Mouse (Mus musculus) midbrain, embryonic 10.5 days (tissue): ENCODE results near the gene Myo10. TPM values are rescaled to one million over a fixed set of nuclear protein-coding genes. Genes with fewer than 3 reads are reported as not detected.

ENCODE experiments used
- DNase-seq: peaks from one replicate; pipeline ENCODE4 v3.0.0-alpha.2; 2017; ENCODE audit warnings: low spot score
- H3K27ac ChIP-seq: fragments of 300-500 bp; sonication (generic); replicated peaks from 2 replicates; pipeline ENCODE4 v1.5.1; 2016; ENCODE audit warnings: mild to moderate bottlenecking
- H3K27me3 ChIP-seq: fragments of 300-500 bp; sonication (generic); 2 replicates; pipeline ENCODE4 v1.6.1; 2016; ENCODE audit warnings: low read depth, mild to moderate bottlenecking; ENCODE audit not compliant: poor library complexity, severe bottlenecking
- H3K36me3 ChIP-seq: fragments of 300-500 bp; sonication (generic); 2 replicates; pipeline ENCODE4 v1.6.1; 2016; ENCODE audit warnings: mild to moderate bottlenecking, moderate library complexity
- H3K4me1 ChIP-seq: fragments of 300-500 bp; sonication (generic); 2 replicates; pipeline ENCODE4 v1.6.1; 2016
- H3K4me3 ChIP-seq: fragments of 300-500 bp; sonication (generic); 2 replicates; pipeline ENCODE4 v1.5.1; 2016; ENCODE audit warnings: mild to moderate bottlenecking, moderate library complexity
- H3K9me3 ChIP-seq: fragments of 300-500 bp; sonication (generic); replicated peaks from 2 replicates; pipeline ENCODE4 v1.6.1; 2016; ENCODE audit warnings: mild to moderate bottlenecking
- WGBS: fragments of 180-500 bp; shearing (Covaris S2); methylation state at CpG from one replicate; pipeline ENCODE4 v1.1.7; 2016; 5-methylcytosine and 5-hydroxymethylcytosine counted together
- polyA plus RNA-seq: library from polyadenylated mRNA; unstranded; fragments of >200 nt; fragmentation: Nextera tagmentation; extraction: Ambion mirVana; gene quantifications from 2 replicates; pipeline ENCODE4 v1.2.1, GENCODE M21; 2016

Myo10 gene
- polyA plus RNA-seq, 1 experiment from 2014 or later = 74.7 TPM

- 74% methylated on average over 12 of the region's 12 CpGs for WGBS
- no peaks in the 10 kb centered on the region for H3K27me3 ChIP-seq
- DNase-seq = no peak
- peaks cover 33% of the 10 kb centered on the region for H3K36me3 ChIP-seq
- H3K4me1 ChIP-seq = no peaks in the 10 kb centered on the region
- no peak overlapping the region for H3K4me3 ChIP-seq
- no peaks in the 10 kb centered on the region for H3K9me3 ChIP-seq
- no peak overlapping the region for H3K27ac ChIP-seq
Observed at GRCm38 (mm10) chr15:25723281-25724113, 101.2 kb downstream of the Myo10 start.

GRCm38 (mm10) chr15:25724549-25724948 lies 102.2 kb downstream of the Myo10 start:
- Histone ChIP-seq H3K9me3 (no peaks in the 10 kb centered on the region), H3K4me3 (no peak overlapping the region), H3K36me3 (peaks cover 33% of the 10 kb centered on the region), H3K27me3 (no peaks in the 10 kb centered on the region), H3K27ac (no peak overlapping the region), H3K4me1 (no peaks in the 10 kb centered on the region)
- no peak for DNase-seq
- 94% methylated on average over 6 of the region's 6 CpGs for WGBS

DNA sequence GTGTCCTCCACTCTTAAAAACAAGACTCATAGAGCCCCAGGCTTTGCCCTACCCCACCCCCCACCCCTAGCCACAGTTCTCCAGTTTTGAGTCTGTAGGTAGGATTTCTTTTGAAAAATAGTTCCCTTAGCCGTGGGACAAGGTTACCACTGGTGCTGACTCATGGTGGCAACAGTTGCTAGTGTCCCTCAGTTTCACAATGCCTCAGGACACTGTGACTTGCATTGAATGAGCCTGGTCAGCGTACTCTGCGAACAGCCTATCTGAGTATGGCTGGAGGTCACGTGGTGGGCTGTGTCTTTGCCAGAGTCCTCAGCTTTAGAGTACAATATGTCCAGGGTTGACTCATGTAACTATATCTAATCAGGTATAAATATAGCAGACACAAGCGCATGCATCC lies 104.5 kb downstream of the Myo10 start:
- Histone ChIP-seq H3K27ac (no peak overlapping the region), H3K4me1 (peaks cover 8% of the 10 kb centered on the region; the same call in 1 of the 2 replicates), H3K9me3 (no peaks in the 10 kb centered on the region), H3K27me3 (no peaks in the 10 kb centered on the region), H3K4me3 (no peak overlapping the region), H3K36me3 (peaks cover 33% of the 10 kb centered on the region)
- DNase-seq = no peak
- 90% methylated on average over 5 of the region's 5 CpGs for WGBS

- H3K4me1 ChIP-seq = peaks cover 8% of the 10 kb centered on the region; the same call in 1 of the 2 replicates
- DNase-seq = no peak
- peaks cover 20% of the 10 kb centered on the region for H3K36me3 ChIP-seq
- H3K27ac ChIP-seq = no peak overlapping the region
- H3K9me3 ChIP-seq = no peaks in the 10 kb centered on the region
- WGBS = 60% methylated on average over 4 of the region's 4 CpGs
- H3K4me3 ChIP-seq = no peak overlapping the region
- no peaks in the 10 kb centered on the region for H3K27me3 ChIP-seq
Observed at GRCm38 (mm10) chr15:25728501-25728900, 106.2 kb downstream of the Myo10 start.

DNA sequence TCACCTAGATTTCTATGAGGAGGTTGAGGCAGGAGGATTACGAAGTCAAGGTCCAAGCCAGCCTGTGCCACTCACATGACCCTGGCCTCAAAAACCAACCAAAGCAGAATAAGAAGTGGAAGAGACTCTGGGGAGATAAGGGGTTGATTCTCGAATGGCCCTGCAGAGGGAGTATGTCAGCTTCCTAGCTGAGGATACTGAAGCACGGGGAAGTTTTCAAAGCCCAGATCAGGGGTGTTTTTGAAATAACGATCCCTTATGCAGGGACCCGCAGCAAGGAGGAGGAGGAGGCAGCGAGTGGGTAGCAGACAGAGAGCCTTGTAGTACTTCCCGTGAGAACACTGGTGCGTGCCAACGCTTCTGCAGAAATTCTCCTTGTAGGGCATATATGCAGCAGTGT lies 108.7 kb downstream of the Myo10 start:
- no peak overlapping the region for H3K4me3 ChIP-seq
- no peak for DNase-seq

GRCm38 (mm10) chr15:25732758-25733428 lies 110.6 kb downstream of the Myo10 start:
- H3K4me1 ChIP-seq = peaks cover 8% of the 10 kb centered on the region; the same call in 1 of the 2 replicates
- DNase-seq = no peak
- peaks cover 38% of the 10 kb centered on the region for H3K36me3 ChIP-seq
- no peaks in the 10 kb centered on the region for H3K27me3 ChIP-seq
- WGBS = 83% methylated on average over 8 of the region's 8 CpGs
- H3K4me3 ChIP-seq = no peak overlapping the region
- no peaks in the 10 kb centered on the region for H3K9me3 ChIP-seq
- no peak overlapping the region; the same call in 1 of the 2 replicates for H3K27ac ChIP-seq

More for the DNA sequence above, 108.7 kb downstream of the Myo10 start:
- no peaks in the 10 kb centered on the region for H3K27me3 ChIP-seq
- peaks cover 8% of the 10 kb centered on the region; the same call in 1 of the 2 replicates for H3K4me1 ChIP-seq
- H3K36me3 ChIP-seq = peaks cover 23% of the 10 kb centered on the region
- 45% methylated on average over 9 of the region's 9 CpGs for WGBS
- no peaks in the 10 kb centered on the region for H3K9me3 ChIP-seq
- peak overlapping the region; percentile 28; the same call in 1 of the 2 replicates for H3K27ac ChIP-seq

- H3K36me3 ChIP-seq = peaks cover 45% of the 10 kb centered on the region
- 91% methylated on average over 11 of the region's 11 CpGs for WGBS
- no peak overlapping the region for H3K27ac ChIP-seq
- no peak for DNase-seq
- no peaks in the 10 kb centered on the region for H3K9me3 ChIP-seq
- no peak overlapping the region for H3K4me3 ChIP-seq
- H3K27me3 ChIP-seq = no peaks in the 10 kb centered on the region
- H3K4me1 ChIP-seq = peaks cover 8% of the 10 kb centered on the region; the same call in 1 of the 2 replicates
Observed at GRCm38 (mm10) chr15:25733739-25734430, 111.6 kb downstream of the Myo10 start.

- H3K4me1 ChIP-seq = peaks cover 8% of the 10 kb centered on the region
- H3K27ac ChIP-seq = no peak overlapping the region
- WGBS = 77% methylated on average over 6 of the region's 6 CpGs
- peaks cover 69% of the 10 kb centered on the region for H3K36me3 ChIP-seq
- H3K4me3 ChIP-seq = no peak overlapping the region
- H3K9me3 ChIP-seq = no peaks in the 10 kb centered on the region
- H3K27me3 ChIP-seq = no peaks in the 10 kb centered on the region
- no peak for DNase-seq
Observed at GRCm38 (mm10) chr15:25736531-25736930, 114.2 kb downstream of the Myo10 start.

DNA sequence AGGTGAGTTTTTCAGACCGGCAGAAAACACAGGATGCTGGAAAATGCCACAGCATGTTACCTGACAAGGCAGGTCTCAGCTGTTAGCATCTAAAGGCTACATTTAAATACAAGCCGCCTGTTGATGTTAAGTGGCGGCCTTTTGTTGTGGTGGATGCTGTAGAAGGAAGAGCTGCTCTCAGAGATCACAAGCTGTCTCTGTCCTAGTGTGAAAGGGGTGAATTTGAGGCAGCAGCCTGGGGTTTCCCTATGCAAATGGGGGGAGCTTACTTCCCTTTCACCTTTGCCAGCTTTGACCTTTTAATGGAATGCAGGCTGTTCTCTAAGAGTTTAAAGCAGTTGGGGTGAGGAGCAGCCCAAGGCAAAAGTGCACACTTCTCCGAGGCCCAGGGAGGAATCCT lies 117.9 kb downstream of the Myo10 start:
- H3K27ac ChIP-seq = peak overlapping the region; percentile 23; the same call in 1 of the 2 replicates
- H3K36me3 ChIP-seq = peaks cover 84% of the 10 kb centered on the region

DNA sequence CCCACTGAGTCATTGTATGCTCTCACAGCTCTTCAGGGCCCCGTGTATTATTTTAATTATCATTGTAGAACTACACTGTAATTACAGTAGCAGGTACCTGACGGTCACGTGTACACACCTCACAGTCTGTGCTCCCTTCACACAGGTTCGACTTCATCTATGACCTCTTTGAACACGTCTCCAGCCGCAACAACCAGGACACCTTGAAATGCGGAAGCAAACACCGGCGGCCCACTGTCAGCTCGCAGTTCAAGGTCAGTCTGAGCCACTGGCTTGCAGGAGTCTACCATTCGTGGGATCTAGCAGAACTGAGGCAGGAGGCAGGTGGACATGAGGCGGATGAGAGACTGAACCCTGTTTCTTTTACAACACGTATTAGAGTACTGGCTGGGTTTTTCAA lies 119.9 kb downstream of the Myo10 start:
- Histone ChIP-seq H3K9me3 (no peaks in the 10 kb centered on the region), H3K27me3 (no peaks in the 10 kb centered on the region), H3K4me1 (peaks cover 21% of the 10 kb centered on the region), H3K27ac (no peak overlapping the region), H3K4me3 (no peak overlapping the region), H3K36me3 (peaks cover 70% of the 10 kb centered on the region)
- no peak for DNase-seq
- 92% methylated on average over 13 of the region's 13 CpGs for WGBS

More for the DNA sequence above, 117.9 kb downstream of the Myo10 start:
- Histone ChIP-seq H3K27me3 (no peaks in the 10 kb centered on the region), H3K4me3 (no peak overlapping the region), H3K9me3 (no peaks in the 10 kb centered on the region), H3K4me1 (peaks cover 12% of the 10 kb centered on the region)
- DNase-seq = no peak
- WGBS = 64% methylated on average over 4 of the region's 4 CpGs

DNA sequence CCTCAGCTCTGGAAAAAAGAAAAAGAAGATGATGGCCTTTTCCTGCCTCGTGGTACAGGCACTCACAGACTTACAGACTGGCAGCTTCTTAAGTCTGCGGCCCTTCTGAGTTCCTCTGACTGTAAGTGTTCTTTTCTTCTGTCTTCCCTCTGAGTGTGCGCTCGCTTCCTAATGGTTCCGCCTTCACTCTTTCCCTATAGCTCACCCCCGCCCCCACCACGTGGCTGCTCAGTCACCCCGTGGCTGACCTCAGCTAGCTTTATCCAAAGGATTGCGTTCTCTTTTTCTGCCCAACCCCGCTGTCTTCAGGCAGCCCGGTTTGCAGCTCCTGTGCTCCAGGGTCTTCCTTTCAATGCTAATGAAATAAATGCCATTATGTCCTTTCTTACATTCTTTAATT lies 129.2 kb downstream of the Myo10 start:
- Histone ChIP-seq H3K9me3 (0 out of 2 replicates have a peak, but pooled peaks cover 4% of the 10 kb centered on the region), H3K4me3 (peak overlapping the region; percentile 14), H3K36me3 (peaks cover 12% of the 10 kb centered on the region), H3K27me3 (peaks cover 14% of the 10 kb centered on the region; the same call in 1 of the 2 replicates), H3K4me1 (peaks cover 71% of the 10 kb centered on the region), H3K27ac (peak overlapping the region; percentile 81)
- peak; percentile 54 for DNase-seq
- whole genome bisulfite sequencing = 21% methylated on average over 11 of the region's 11 CpGs

DNA sequence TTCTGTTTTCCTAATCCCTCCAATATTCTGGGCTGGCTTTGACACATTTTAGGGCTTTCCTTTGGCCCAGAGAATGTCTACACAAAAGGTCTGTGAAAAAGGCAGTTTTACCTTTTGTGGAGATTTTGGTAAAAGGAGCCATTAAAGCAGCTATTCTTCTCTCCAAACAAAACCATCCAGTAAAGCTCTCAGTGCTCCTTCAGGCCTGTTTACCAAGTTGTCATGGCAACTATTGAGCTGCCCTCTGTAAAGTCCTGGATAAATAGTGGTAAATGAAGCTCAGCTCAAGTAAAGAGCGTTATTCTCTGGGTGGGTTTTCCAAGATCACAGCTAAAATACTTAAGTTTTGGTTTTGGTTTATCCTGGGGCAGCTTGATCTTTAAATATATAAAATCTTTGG lies 130.3 kb downstream of the Myo10 start:
- WGBS = 20% methylated on average over 1 of the region's 1 CpGs
- H3K4me3 ChIP-seq = peak overlapping the region; percentile 64
- H3K36me3 ChIP-seq = peaks cover 15% of the 10 kb centered on the region
- peak; percentile 51 for DNase-seq
- H3K27me3 ChIP-seq = peaks cover 14% of the 10 kb centered on the region; the same call in 1 of the 2 replicates
- peak overlapping the region; percentile 97 for H3K27ac ChIP-seq
- H3K9me3 ChIP-seq = 0 out of 2 replicates have a peak, but pooled peaks cover 5% of the 10 kb centered on the region
- peaks cover 82% of the 10 kb centered on the region for H3K4me1 ChIP-seq
